Mouse (Mus musculus): ENCODE measurements around the gene Plppr1. TPM values are rescaled to one million over a fixed set of nuclear protein-coding genes. Genes with fewer than 3 reads are reported as not detected.

Gene Plppr1
- polyA plus RNA-seq, 1 experiment from 2014 or later: 10.4 TPM

DNA sequence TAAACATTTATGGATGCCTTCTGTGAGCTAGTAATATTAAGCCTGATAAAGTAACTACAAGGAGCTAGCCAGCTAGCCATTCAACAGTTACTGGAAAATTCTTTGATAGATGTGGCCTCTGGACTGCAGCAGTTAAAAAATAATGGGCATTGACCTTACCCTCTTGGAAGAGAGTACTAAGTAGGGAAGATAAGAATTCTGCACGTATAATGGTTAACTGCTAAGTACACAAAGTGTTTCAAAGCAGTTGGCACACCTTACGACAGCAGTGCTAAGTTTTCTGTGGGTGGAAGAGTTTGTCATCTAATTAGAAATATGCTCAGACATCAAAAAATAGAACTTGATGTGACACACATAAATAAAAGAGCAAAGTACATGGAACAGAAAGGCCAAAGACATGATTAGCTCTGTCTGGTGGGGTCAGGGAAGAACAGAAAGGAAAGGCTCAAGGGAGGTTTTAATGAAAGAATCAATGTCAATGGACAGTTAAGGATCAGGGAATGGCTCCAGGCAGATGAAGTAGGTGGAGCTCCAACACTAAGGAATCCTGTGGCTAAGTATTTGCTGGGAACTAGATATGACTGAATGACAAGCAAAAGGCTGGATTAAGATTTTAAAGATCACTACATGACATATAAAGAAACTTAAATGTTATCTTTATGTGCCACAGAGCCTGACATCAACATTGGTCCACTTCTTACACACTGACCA is 120.6 kb downstream of the Plppr1 start:
- Histone ChIP-seq H3K4me2 (replicated peaks) (no peak overlapping the region), H3K9me3 (replicated peaks) (no peaks in the 10 kb centered on the region), H3K9ac (no peak overlapping the region), H3K4me3 (replicated peaks) (no peak overlapping the region), H3K36me3 (no peaks in the 10 kb centered on the region), H3K4me1 (no peaks in the 10 kb centered on the region), H3K27me3 (no peaks in the 10 kb centered on the region), H3K27ac (replicated peaks) (no peak overlapping the region)
- 72% methylated on average over 2 of the region's 2 CpGs for WGBS
- no peak for ATAC-seq (ENCODE audit: insufficient number of reproducible peaks, low FRiP score, low TSS enrichment, low read depth)

DNA sequence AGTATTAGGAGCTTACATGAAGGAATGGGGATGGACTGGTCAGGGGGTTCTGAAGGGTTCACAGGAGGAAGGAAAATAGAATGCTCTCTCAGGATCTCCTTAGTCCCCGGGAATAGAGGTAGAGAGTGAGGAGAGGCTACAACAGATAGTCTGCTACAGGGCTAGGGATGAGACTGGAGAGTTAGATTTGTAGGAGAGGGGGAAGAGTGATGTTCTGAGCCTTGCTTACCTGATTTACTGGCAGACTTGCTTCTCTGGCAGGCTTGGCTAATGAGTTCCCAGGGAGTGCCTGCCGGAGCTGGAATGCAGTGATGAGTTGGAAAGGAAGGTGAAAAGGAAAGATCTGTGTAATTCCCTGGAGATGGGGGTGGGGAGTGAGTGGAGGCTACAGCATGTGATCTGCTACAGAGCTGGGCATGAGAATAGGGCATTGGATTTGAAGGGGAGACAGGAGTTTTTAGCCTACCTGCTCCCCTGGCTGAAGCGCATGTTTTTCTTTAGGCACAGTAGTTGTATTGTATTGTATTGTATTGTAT is 131.0 kb downstream of the Plppr1 start:
- no peak overlapping the region for H3K4me2 ChIP-seq (replicated peaks)
- ATAC-seq (ENCODE audit: insufficient number of reproducible peaks, low FRiP score, low TSS enrichment, low read depth): no peak
- 74% methylated on average over 3 of the region's 3 CpGs for WGBS
- no peak overlapping the region for H3K4me3 ChIP-seq (replicated peaks)
- no peak overlapping the region for H3K27ac ChIP-seq (replicated peaks)
- H3K9ac ChIP-seq: no peak overlapping the region
- H3K4me1 ChIP-seq: no peaks in the 10 kb centered on the region
- no peaks in the 10 kb centered on the region for H3K27me3 ChIP-seq
- H3K36me3 ChIP-seq: no peaks in the 10 kb centered on the region
- H3K9me3 ChIP-seq (replicated peaks): no peaks in the 10 kb centered on the region

DNA sequence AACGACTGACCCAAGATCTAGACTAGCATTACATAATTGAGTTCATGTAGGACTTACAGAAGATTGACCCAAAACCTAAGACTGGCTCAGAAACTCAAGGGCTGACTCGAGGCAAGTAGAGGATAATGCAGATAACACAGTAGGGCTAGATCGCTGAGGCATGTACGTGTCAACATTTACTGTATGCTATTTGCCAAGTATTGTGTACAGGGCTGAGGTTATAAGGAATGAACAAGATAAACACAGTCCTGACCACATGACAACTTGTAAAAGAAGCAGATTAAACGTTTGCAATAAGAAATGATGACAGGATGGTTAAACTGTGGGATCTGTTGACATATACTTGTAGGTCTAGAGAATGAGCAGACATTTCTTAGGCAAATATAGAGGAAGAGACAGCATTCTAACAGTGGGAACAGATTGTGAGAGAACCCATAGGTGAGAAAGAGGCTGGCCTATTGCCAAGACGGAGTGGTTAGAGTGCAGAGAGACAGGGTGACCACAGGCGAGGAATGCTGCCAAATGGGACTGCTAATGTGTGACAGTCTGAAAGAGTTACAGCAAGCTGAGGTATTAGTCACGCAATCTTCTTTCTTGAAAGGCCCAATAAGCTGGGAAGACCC is 138.2 kb downstream of the Plppr1 start:
- no peak overlapping the region for H3K9ac ChIP-seq
- peak; percentile 65; the same call in 1 of the 2 replicates for ATAC-seq (ENCODE audit: insufficient number of reproducible peaks, low FRiP score, low TSS enrichment, low read depth)
- 63% methylated on average over 8 of the region's 8 CpGs for WGBS

DNA sequence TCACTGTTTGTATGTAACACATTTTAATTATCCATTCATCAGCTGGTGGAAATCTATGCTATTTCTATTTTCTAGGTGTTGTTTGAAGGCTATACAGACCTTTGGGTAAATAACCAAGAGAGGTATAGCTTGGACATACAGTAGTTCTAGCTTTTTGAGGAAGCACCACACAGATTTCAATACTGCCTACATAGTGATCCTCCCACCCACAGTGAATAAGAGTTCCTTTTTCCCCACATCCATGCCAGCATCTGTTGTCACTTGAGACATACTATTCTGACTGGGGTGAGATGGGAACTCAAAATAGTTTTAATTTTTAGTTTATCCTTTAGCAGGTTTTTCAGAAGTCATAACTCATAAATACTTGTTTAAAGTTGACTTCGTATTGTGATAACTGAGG is 151.4 kb downstream of the Plppr1 start:
- H3K4me2 ChIP-seq (replicated peaks): no peak overlapping the region
- ATAC-seq (ENCODE audit: insufficient number of reproducible peaks, low FRiP score, low TSS enrichment, low read depth): no peak
- H3K27me3 ChIP-seq: no peaks in the 10 kb centered on the region
- no peak overlapping the region for H3K4me3 ChIP-seq (replicated peaks)
- H3K36me3 ChIP-seq: no peaks in the 10 kb centered on the region
- H3K9ac ChIP-seq: no peak overlapping the region
- no peak overlapping the region for H3K27ac ChIP-seq (replicated peaks)
- 90% methylated on average over 1 of the region's 1 CpGs for WGBS
- H3K4me1 ChIP-seq: no peaks in the 10 kb centered on the region
- H3K9me3 ChIP-seq (replicated peaks): no peaks in the 10 kb centered on the region

More for the DNA sequence above, 138.2 kb downstream of the Plppr1 start:
- H3K4me3 ChIP-seq (replicated peaks): no peak overlapping the region
- H3K4me2 ChIP-seq (replicated peaks): no peak overlapping the region
- no peaks in the 10 kb centered on the region for H3K9me3 ChIP-seq (replicated peaks)
- H3K27me3 ChIP-seq: no peaks in the 10 kb centered on the region
- no peaks in the 10 kb centered on the region for H3K36me3 ChIP-seq
- 0 out of 2 replicates have a peak, but pooled peaks cover 3% of the 10 kb centered on the region for H3K4me1 ChIP-seq
- no peak overlapping the region for H3K27ac ChIP-seq (replicated peaks)

DNA sequence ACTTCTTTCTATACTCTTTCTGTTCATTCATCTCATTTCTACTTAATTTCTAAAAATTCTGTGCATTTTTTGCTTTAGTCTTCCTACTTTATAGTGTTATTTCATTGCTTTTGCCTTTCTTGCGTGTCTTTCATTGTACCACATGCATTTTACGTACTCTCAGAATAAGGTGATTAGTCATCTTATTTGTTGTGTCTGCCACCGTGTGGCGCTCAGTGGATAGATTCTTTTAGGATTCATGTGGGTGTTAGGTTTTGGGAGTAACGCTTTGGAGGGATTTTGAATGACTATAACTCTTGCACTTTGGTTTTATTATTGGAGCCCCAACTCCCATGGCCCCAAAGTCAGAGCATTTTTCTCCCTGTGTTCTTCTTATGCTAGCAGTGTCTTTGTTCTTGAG is 152.5 kb downstream of the Plppr1 start:
- ATAC-seq (ENCODE audit: insufficient number of reproducible peaks, low FRiP score, low TSS enrichment, low read depth): no peak
- 62% methylated on average over 5 of the region's 5 CpGs for WGBS
- no peak overlapping the region for H3K9ac ChIP-seq
- H3K27me3 ChIP-seq: no peaks in the 10 kb centered on the region
- no peaks in the 10 kb centered on the region for H3K4me1 ChIP-seq
- H3K4me3 ChIP-seq (replicated peaks): no peak overlapping the region
- no peaks in the 10 kb centered on the region for H3K36me3 ChIP-seq
- H3K9me3 ChIP-seq (replicated peaks): no peaks in the 10 kb centered on the region
- no peak overlapping the region for H3K4me2 ChIP-seq (replicated peaks)
- no peak overlapping the region for H3K27ac ChIP-seq (replicated peaks)

DNA sequence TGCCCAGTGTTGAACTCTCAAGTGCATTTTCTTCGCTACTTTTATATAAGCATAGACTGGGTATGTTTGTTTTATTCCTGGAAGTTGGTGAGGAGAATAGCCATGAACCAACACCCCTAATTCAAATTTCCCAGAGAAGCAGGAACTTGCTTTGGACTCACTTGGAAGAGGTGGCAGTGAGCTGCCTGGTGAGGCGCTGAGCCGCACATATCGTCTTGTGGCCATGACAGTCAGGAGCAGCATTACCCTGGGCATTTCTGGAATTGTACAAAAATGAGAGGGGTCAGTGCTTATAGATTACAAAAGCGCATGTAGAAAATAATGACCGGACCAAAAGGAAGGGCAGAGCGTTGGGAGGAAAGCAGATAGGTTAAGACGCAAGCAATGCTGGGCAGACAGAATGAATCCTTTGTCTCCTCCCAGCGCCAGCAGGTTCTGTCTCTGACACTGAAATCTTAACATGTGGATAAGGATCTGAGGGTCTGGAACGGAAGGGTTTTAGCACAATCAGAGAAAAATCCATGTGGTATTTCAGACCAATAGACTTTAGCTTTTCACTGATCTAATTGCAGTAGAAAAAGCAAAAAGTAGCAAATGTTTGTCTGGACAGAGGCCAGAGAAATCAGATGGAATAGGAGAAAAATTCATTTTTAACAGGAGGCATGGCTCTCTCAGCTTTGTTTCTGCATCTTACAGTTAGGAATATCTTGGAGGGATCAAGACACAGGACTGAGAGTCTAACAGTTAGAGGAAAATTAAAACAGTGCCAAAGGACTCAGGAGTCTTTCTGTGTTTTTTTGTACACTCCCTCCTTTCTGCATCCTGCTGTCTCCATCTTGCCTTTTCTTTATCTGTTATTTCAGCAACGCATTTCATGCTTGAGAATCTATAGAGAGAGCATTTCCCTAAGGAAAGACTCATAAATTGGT is 153.8 kb downstream of the Plppr1 start:
- H3K27ac ChIP-seq (replicated peaks): no peak overlapping the region
- no peaks in the 10 kb centered on the region for H3K9me3 ChIP-seq (replicated peaks)
- no peak for ATAC-seq (ENCODE audit: insufficient number of reproducible peaks, low FRiP score, low TSS enrichment, low read depth)
- no peak overlapping the region for H3K4me2 ChIP-seq (replicated peaks)
- no peak overlapping the region for H3K9ac ChIP-seq
- H3K4me1 ChIP-seq: no peaks in the 10 kb centered on the region
- H3K4me3 ChIP-seq (replicated peaks): no peak overlapping the region
- 64% methylated on average over 11 of the region's 11 CpGs for WGBS
- no peaks in the 10 kb centered on the region for H3K36me3 ChIP-seq
- no peaks in the 10 kb centered on the region for H3K27me3 ChIP-seq

DNA sequence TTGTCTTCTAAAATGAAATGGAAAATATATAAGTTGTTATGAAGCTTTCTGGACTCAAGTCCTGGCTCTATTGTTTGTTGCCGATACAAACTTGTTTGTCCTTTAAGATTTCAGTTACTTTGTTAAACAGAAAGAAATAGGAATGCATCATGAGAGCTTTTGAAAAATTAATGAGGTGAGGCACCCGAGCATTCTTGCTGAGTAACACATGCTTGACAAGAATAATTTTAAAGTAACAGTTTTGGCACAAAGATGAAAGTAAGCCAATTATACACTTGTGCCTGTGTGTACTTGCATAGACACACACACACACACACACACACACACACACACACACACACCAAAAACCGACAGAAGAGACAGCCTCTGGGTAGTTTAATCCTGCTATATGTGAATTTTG is 155.3 kb downstream of the Plppr1 start:
- H3K27ac ChIP-seq (replicated peaks): no peak overlapping the region
- no peaks in the 10 kb centered on the region for H3K36me3 ChIP-seq
- H3K4me3 ChIP-seq (replicated peaks): no peak overlapping the region
- no peak overlapping the region for H3K4me2 ChIP-seq (replicated peaks)
- 50% methylated on average over 3 of the region's 3 CpGs for whole genome bisulfite sequencing
- ATAC-seq (ENCODE audit: insufficient number of reproducible peaks, low FRiP score, low TSS enrichment, low read depth): no peak
- H3K27me3 ChIP-seq: no peaks in the 10 kb centered on the region
- no peaks in the 10 kb centered on the region for H3K4me1 ChIP-seq
- no peak overlapping the region for H3K9ac ChIP-seq
- no peaks in the 10 kb centered on the region for H3K9me3 ChIP-seq (replicated peaks)

DNA sequence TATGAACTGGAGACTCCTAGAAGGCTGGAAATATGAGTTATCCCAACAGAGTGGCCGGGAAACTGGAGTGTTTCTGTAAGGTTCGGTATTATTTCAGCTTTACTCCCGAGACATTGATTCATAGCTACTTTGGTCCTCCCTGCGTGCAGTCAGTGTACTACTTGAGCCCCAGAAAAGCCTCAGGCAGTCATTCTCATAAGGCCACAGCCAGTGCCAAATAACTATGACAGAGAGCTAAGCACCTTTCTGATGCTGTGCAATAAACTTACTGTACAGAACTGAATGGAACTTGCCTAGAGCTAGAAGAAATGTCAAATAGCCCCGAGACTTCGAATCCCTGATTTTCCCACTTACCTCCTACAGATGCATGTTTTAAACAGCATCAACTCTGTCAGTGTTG is 164.4 kb downstream of the Plppr1 start:
- Histone ChIP-seq H3K9ac (no peak overlapping the region), H3K27ac (replicated peaks) (no peak overlapping the region), H3K4me2 (replicated peaks) (no peak overlapping the region), H3K9me3 (replicated peaks) (no peaks in the 10 kb centered on the region), H3K4me1 (no peaks in the 10 kb centered on the region), H3K36me3 (no peaks in the 10 kb centered on the region), H3K4me3 (replicated peaks) (no peak overlapping the region), H3K27me3 (no peaks in the 10 kb centered on the region)
- 71% methylated on average over 6 of the region's 6 CpGs for WGBS
- ATAC-seq (ENCODE audit: insufficient number of reproducible peaks, low FRiP score, low TSS enrichment, low read depth): no peak

DNA sequence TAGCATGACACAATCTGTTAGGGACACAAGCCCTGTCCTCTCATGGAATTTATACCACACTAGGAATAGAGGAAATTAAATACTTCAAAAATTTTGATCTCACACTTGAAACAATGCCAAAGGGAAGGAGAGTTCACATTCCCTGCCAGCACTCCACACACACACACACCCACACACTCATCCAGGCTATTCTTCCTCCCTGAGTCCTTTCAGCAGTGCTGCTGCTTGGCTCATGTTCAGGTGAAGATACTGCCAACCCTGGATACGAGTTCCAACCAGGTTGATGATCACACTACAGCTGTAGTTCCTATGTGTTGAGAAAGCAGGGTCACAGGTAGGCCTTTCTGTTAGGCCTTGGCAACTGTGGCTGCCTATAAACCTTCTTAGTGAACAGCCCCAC is 165.9 kb downstream of the Plppr1 start:
- ATAC-seq (ENCODE audit: insufficient number of reproducible peaks, low FRiP score, low TSS enrichment, low read depth): no peak

DNA sequence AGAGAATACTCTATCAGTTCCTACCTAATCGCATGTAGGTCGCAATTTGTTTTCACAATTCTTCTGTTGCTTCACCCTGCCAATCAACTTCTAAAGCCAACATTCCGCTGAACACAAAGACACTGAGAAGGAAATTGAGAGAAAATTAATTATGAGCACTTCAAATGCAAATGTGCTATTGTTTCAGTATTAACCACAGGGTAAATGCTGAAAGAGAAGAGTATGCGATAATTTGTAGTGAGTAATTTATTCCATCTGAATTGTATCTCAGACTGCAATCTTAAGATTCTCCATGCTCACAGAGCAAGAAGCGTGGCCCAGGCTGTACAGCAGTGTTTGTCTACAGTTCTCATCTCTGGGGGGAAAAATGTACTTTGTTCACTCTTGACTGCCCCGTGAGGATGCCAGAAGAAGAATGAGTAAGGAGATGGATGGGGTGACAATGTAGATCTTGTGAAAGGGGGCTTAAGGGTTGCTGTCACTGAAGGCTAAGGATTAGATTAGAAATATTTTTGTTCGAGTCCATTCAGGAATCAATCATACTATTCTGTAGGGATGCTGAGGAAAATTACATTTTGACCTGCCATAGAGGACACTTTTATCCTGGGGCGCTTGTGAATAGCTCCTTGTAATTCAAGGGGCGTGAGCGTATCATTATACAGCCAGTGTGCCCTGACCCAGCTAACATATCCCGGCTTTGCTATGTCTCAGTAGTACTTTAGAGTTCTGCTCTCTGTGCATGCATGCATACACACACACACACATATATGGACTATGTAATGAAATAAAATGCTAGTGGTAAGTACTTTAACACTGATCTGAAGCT is 173.3 kb downstream of the Plppr1 start:
- ATAC-seq (ENCODE audit: insufficient number of reproducible peaks, low FRiP score, low TSS enrichment, low read depth): no peak
- Histone ChIP-seq H3K4me1 (no peaks in the 10 kb centered on the region), H3K27me3 (no peaks in the 10 kb centered on the region), H3K4me2 (replicated peaks) (no peak overlapping the region), H3K36me3 (no peaks in the 10 kb centered on the region), H3K27ac (replicated peaks) (no peak overlapping the region), H3K9ac (no peak overlapping the region), H3K9me3 (replicated peaks) (no peaks in the 10 kb centered on the region), H3K4me3 (replicated peaks) (no peak overlapping the region)
- WGBS: 55% methylated on average over 11 of the region's 11 CpGs

More for the DNA sequence above, 165.9 kb downstream of the Plppr1 start:
- no peaks in the 10 kb centered on the region for H3K4me1 ChIP-seq
- no peaks in the 10 kb centered on the region for H3K36me3 ChIP-seq
- no peak overlapping the region for H3K4me3 ChIP-seq (replicated peaks)
- WGBS: 43% methylated on average over 1 of the region's 1 CpGs
- no peaks in the 10 kb centered on the region for H3K27me3 ChIP-seq
- H3K9me3 ChIP-seq (replicated peaks): no peaks in the 10 kb centered on the region
- H3K9ac ChIP-seq: no peak overlapping the region
- no peak overlapping the region for H3K4me2 ChIP-seq (replicated peaks)
- no peak overlapping the region for H3K27ac ChIP-seq (replicated peaks)

Data from embryonic facial prominence, embryonic 15.5 days (tissue).